In genomic region chr17:29409800-29410343, GRCm38 (mm10) we compare ENCODE assay signal across 28 mouse cellular contexts. TPM values are rescaled to one million over a fixed set of nuclear protein-coding genes. Genes with fewer than 3 reads are reported as not detected.
DNase-seq lines count a peak whose midpoint lies in the region; ATAC-seq and TF ChIP-seq lines count a peak whose summit lies in the region.
"Had no signal": no experiment of that assay in that cellular context is flagged by ENCODE, and none has a peak within 500 bp of the region (broad histone marks: within the 10 kb centered on the region; RNA-seq: fewer than 3 reads in every experiment).

No protein-coding gene starts in this region.

- WGBS in liver, embryonic 16.5 days (ENCODE audit: insufficient replicate concordance) = 64% methylated on average over 5 of the region's 5 CpGs

- no peaks in the 10 kb centered on the region for H3K79me2 ChIP-seq in C2C12 (ENCODE audit: control insufficient read depth, insufficient read depth)

- no peaks in the 10 kb centered on the region for H3K9me3 ChIP-seq in liver, embryonic 16.5 days (replicated peaks; ENCODE audit: control insufficient read depth, low read length)
- H3K9me3 ChIP-seq: limb, embryonic 13.5 days; megakaryocyte, embryonic 14.5 days; neural tube, embryonic 13.5 days; stomach, embryonic 15.5 days had no signal

- no peak overlapping the region for H3K4me2 ChIP-seq in liver, embryonic 16.5 days (ENCODE audit: low read depth, low read length)
- H3K4me2 ChIP-seq: limb, embryonic 13.5 days; lung, embryonic 14.5 days; neural tube, embryonic 13.5 days; stomach, embryonic 15.5 days had no signal

- intact Hi-C loops in gastrocnemius, adult 2 months (cut with DNase I) = no loop called here

- no peak overlapping the region for H3ac ChIP-seq in C2C12 (ENCODE audit: control insufficient read depth, insufficient read length, low read depth)

- no peak overlapping the region; the same call in 1 of the 2 replicates for H3K9ac ChIP-seq in liver, embryonic 16.5 days (ENCODE audit: low read depth, low read length)
- H3K9ac ChIP-seq: limb, embryonic 13.5 days; lung, embryonic 14.5 days; neural tube, embryonic 13.5 days; stomach, embryonic 15.5 days had no signal

- no peak overlapping the region for H3K4me3 ChIP-seq in gastrocnemius, adult 2 months
- no peak overlapping the region for H3K4me3 ChIP-seq in C2C12 (ENCODE audit: insufficient read depth, poor library complexity, severe bottlenecking)
- H3K4me3 ChIP-seq in liver, embryonic 16.5 days (ENCODE audit: low read depth, low read length) = no peak overlapping the region
- H3K4me3 ChIP-seq: limb, embryonic 13.5 days; megakaryocyte, embryonic 14.5 days; neural tube, embryonic 13.5 days; stomach, embryonic 15.5 days had no signal

- peak; percentile 90 for ATAC-seq in erythroblast, adult 5-6 weeks (replicated peaks; ENCODE audit: low FRiP score, poor library complexity, severe bottlenecking)
- 0 out of 2 replicates have a peak, but pooled peaks have one; percentile 47 for ATAC-seq in liver, embryonic 16.5 days (ENCODE audit: low read depth)
- ATAC-seq: hindbrain, postnatal 0 days; intestine, embryonic 16.5 days had no signal

- no peaks in the 10 kb centered on the region for H3K36me3 ChIP-seq in C2C12 (ENCODE audit: control insufficient read depth, insufficient read depth)
- no peaks in the 10 kb centered on the region for H3K36me3 ChIP-seq in liver, embryonic 16.5 days (ENCODE audit: control insufficient read depth, insufficient read depth)
- H3K36me3 ChIP-seq: limb, embryonic 13.5 days; neural tube, embryonic 13.5 days; stomach, embryonic 15.5 days had no signal

- peak; percentile 83 for DNase-seq in gastrocnemius, adult 2 months
- no peak for DNase-seq in gastrocnemius, postnatal 4 days (ENCODE audit: low spot score in 2 of 2)
- no peak for DNase-seq in urinary bladder, postnatal 25 days (ENCODE audit: low spot score)
- DNase-seq in urinary bladder, adult 18-20 months (ENCODE audit: low spot score in 2 of 2) = no peak
- no peak for DNase-seq in layer of hippocampus, adult 18-20 months (ENCODE audit: low spot score in 2 of 2)
- DNase-seq: adrenal gland, adult 2 months; cerebellum, adult 18-20 months; cerebellum, postnatal 14 days; heart, postnatal 10 days; kidney, adult 9 months; kidney, postnatal 14 days; layer of hippocampus, postnatal 36 days; lung, embryonic 14.5 days; lung, postnatal 36 days; midbrain, embryonic 14.5 days; right cerebral cortex, postnatal 4 days; thymus, adult 18-20 months; thymus, postnatal 36 days had no signal

- peaks cover 12% of the 10 kb centered on the region for H3K4me1 ChIP-seq in liver, embryonic 16.5 days (ENCODE audit: control insufficient read depth, low read depth, low read length)
- H3K4me1 ChIP-seq: limb, embryonic 13.5 days; neural tube, embryonic 13.5 days; stomach, embryonic 15.5 days had no signal

- peak overlapping the region; percentile 71 for H3K27ac ChIP-seq in gastrocnemius, adult 2 months
- no peak overlapping the region for H3K27ac ChIP-seq in liver, embryonic 16.5 days (ENCODE audit: low read length)
- H3K27ac ChIP-seq: hindbrain, postnatal 0 days; limb, embryonic 13.5 days; neural tube, embryonic 13.5 days; stomach, embryonic 15.5 days had no signal

- no peaks in the 10 kb centered on the region for H3K79me3 ChIP-seq in C2C12 (ENCODE audit: low read depth)

- H3K27me3 ChIP-seq in C2C12 (ENCODE audit: control insufficient read depth, insufficient read depth, insufficient read length) = no peaks in the 10 kb centered on the region
- H3K27me3 ChIP-seq in liver, embryonic 16.5 days (ENCODE audit: control insufficient read depth, insufficient read depth, low read depth, low read length) = no peaks in the 10 kb centered on the region
- H3K27me3 ChIP-seq: CH12.LX; limb, embryonic 13.5 days; megakaryocyte, embryonic 14.5 days; neural tube, embryonic 13.5 days; stomach, embryonic 15.5 days had no signal

- TF ChIP-seq CTCF in gastrocnemius, adult 2 months (IDR thresholded peaks at IDR 0.05) = no peak
- TF ChIP-seq CTCF in C2C12 (IDR thresholded peaks at IDR 0.05; ENCODE audit: control insufficient read depth, insufficient read depth, insufficient read length) = no peak

TF ChIP-seq in C2C12, 6 proteins besides CTCF, POLR2A, EP300 and RAD21:
- TF ChIP-seq CEBPB (IDR thresholded peaks at IDR 0.05; ENCODE audit: low read depth) = no peak
- no peak for TF ChIP-seq USF1 (IDR thresholded peaks at IDR 0.05; ENCODE audit: low read depth)
- TF ChIP-seq MYOG (IDR thresholded peaks at IDR 0.05; ENCODE audit: control insufficient read depth, extremely low read depth, insufficient read length) = no peak
- TF ChIP-seq MYOD1 (IDR thresholded peaks at IDR 0.05; ENCODE audit: control insufficient read depth, insufficient read length, low read depth) = peak; percentile 36
- no peak for TF ChIP-seq MAX (IDR thresholded peaks at IDR 0.05)
- no peak for TF ChIP-seq FOSL1 (IDR thresholded peaks at IDR 0.05; ENCODE audit: insufficient read depth, low read length, poor library complexity, severe bottlenecking)

RNA-seq across cellular contexts. Expression of gene Fgd2, which starts 49.2 kb away (rescaled TPM):
- total RNA-seq in gastrocnemius, adult 2 months (2021) = 1 to 10 TPM in 1 of 2 experiments, under 1 TPM in 1; 0.74 to 1.1 TPM
- total RNA-seq in gastrocnemius, postnatal 4 days (2021) = 1 to 10 TPM; 4.2 to 4.5 TPM
- 0.19 TPM for polyA plus RNA-seq in C2C12 (2012; fragmentation: generic; extraction: Trizol)
- 3.3 TPM in 2 replicates for total RNA-seq in erythroblast, adult 5-6 weeks (2015; ENCODE audit: low replicate concordance)
- total RNA-seq in erythroblast, adult 5-6 weeks (2017; ENCODE audit: low replicate concordance) = 2.5 and 4.3 TPM in 2 replicates
- 7.7 and 8.1 TPM in 2 replicates for polyA plus RNA-seq in liver, embryonic 16.5 days (2015; fragmentation: Nextera tagmentation; extraction: Ambion mirVana)
- total RNA-seq in layer of hippocampus, adult 18-20 months (2021) = 1 to 10 TPM; 4.4 to 5.8 TPM
